Mouse (Mus musculus): Measurements from ENCODE around the gene Haus3. TPM values are rescaled to one million over a fixed set of nuclear protein-coding genes. Genes with fewer than 3 reads are reported as not detected.

Gene Haus3
- polyA plus RNA-seq, 1 experiment from 2014 or later, result 57.0 TPM

DNA sequence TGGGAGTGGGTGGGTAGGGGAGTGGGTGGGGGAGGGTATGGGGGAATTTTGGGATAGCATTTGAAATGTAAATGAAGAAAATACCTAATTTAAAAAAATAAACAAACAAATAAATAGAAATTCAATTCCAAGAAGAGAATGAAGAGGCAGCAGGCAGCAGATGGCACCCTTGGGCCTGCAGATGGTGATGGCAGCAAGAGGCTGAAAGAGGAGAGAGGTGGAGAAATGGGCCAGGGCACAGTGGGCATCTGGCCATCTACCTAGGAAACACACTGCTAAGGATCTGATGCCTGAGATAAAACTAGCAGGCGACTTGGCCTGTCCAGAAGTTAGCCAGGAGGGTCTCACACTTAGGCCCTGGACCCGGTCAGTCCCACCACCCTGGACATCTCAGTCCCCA lies 35.6 kb upstream of the Haus3 start:
- H3K36me3 ChIP-seq (ENCODE audit: control insufficient read depth, insufficient read depth, low read length), result no peaks in the 10 kb centered on the region
- H3K9me3 ChIP-seq (ENCODE audit: control insufficient read depth, low read length), result no peaks in the 10 kb centered on the region
- H3K4me2 ChIP-seq (ENCODE audit: low read depth, severe bottlenecking), result no peak overlapping the region
- H3K27me3 ChIP-seq (ENCODE audit: control insufficient read depth, insufficient read depth, low read length), result no peaks in the 10 kb centered on the region
- 77% methylated on average over 2 of the region's 2 CpGs for WGBS
- no peak overlapping the region for H3K4me3 ChIP-seq (ENCODE audit: low read depth, low read length)
- DNase-seq (ENCODE audit: low spot score), result no peak
- no peak overlapping the region for H3K27ac ChIP-seq (replicated peaks; ENCODE audit: low read depth, low read length)
- H3K9ac ChIP-seq (ENCODE audit: low read length), result no peak overlapping the region
- ATAC-seq (ENCODE audit: insufficient number of reproducible peaks, low FRiP score, low TSS enrichment, low read depth), result no peak
- H3K4me1 ChIP-seq (ENCODE audit: control insufficient read depth, insufficient read depth, low read length), result no peaks in the 10 kb centered on the region

DNA sequence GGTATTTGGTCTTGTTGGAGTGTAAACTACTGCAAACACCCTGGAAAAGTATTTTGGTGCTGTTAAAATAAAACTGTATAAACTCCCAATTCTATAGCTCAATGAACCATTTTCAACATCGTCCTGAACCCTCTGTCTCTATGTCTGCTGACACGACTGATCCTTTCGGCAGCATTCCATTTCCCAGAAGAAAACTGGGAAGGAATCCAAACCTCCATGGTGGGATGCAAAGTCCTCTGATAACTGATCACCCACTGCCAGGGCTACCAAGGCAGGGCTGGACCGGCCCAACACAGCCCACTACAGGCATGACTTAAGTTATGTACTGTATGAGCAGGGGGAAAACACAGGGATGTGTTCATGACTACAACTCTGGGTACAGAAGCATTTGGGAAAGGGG lies 32.7 kb upstream of the Haus3 start:
- Histone ChIP-seq H3K4me2 (ENCODE audit: low read depth, severe bottlenecking) (no peak overlapping the region), H3K9me3 (ENCODE audit: control insufficient read depth, low read length) (no peaks in the 10 kb centered on the region), H3K9ac (ENCODE audit: low read length) (no peak overlapping the region), H3K4me3 (ENCODE audit: low read depth, low read length) (no peak overlapping the region), H3K36me3 (ENCODE audit: control insufficient read depth, insufficient read depth, low read length) (no peaks in the 10 kb centered on the region), H3K4me1 (ENCODE audit: control insufficient read depth, insufficient read depth, low read length) (no peaks in the 10 kb centered on the region), H3K27ac (replicated peaks; ENCODE audit: low read depth, low read length) (no peak overlapping the region), H3K27me3 (ENCODE audit: control insufficient read depth, insufficient read depth, low read length) (no peaks in the 10 kb centered on the region)
- WGBS, result 88% methylated on average over 4 of the region's 4 CpGs
- ATAC-seq (ENCODE audit: insufficient number of reproducible peaks, low FRiP score, low TSS enrichment, low read depth), result no peak
- no peak for DNase-seq (ENCODE audit: low spot score)

- H3K4me2 ChIP-seq (ENCODE audit: low read depth, severe bottlenecking), result no peak overlapping the region
- no peaks in the 10 kb centered on the region for H3K27me3 ChIP-seq (ENCODE audit: control insufficient read depth, insufficient read depth, low read length)
- DNase-seq (ENCODE audit: low spot score), result no peak
- no peaks in the 10 kb centered on the region for H3K4me1 ChIP-seq (ENCODE audit: control insufficient read depth, insufficient read depth, low read length)
- H3K9me3 ChIP-seq (ENCODE audit: control insufficient read depth, low read length), result no peaks in the 10 kb centered on the region
- ATAC-seq (ENCODE audit: insufficient number of reproducible peaks, low FRiP score, low TSS enrichment, low read depth), result no peak
- no peak overlapping the region for H3K27ac ChIP-seq (replicated peaks; ENCODE audit: low read depth, low read length)
- H3K9ac ChIP-seq (ENCODE audit: low read length), result no peak overlapping the region
- H3K36me3 ChIP-seq (ENCODE audit: control insufficient read depth, insufficient read depth, low read length), result no peaks in the 10 kb centered on the region
- no peak overlapping the region for H3K4me3 ChIP-seq (ENCODE audit: low read depth, low read length)
- 73% methylated on average over 2 of the region's 2 CpGs for WGBS
These were observed 32.1 kb upstream of the Haus3 start for GRCm38 (mm10) chr5:34201396-34201795.

- H3K36me3 ChIP-seq (ENCODE audit: control insufficient read depth, insufficient read depth, low read length), result no peaks in the 10 kb centered on the region
- H3K4me3 ChIP-seq (ENCODE audit: low read depth, low read length), result no peak overlapping the region
- DNase-seq (ENCODE audit: low spot score) (no peak), ATAC-seq (ENCODE audit: insufficient number of reproducible peaks, low FRiP score, low TSS enrichment, low read depth) (no peak)
- H3K4me2 ChIP-seq (ENCODE audit: low read depth, severe bottlenecking), result no peak overlapping the region
- H3K4me1 ChIP-seq (ENCODE audit: control insufficient read depth, insufficient read depth, low read length), result no peaks in the 10 kb centered on the region
- H3K27ac ChIP-seq (replicated peaks; ENCODE audit: low read depth, low read length), result no peak overlapping the region
- no peaks in the 10 kb centered on the region for H3K27me3 ChIP-seq (ENCODE audit: control insufficient read depth, insufficient read depth, low read length)
- H3K9ac ChIP-seq (ENCODE audit: low read length), result no peak overlapping the region
- 82% methylated on average over 6 of the region's 6 CpGs for WGBS
- H3K9me3 ChIP-seq (ENCODE audit: control insufficient read depth, low read length), result no peaks in the 10 kb centered on the region
These were observed 29.3 kb upstream of the Haus3 start for GRCm38 (mm10) chr5:34198615-34199014.

GRCm38 (mm10) chr5:34197243-34197642 lies 27.9 kb upstream of the Haus3 start:
- Histone ChIP-seq H3K27ac (replicated peaks; ENCODE audit: low read depth, low read length) (no peak overlapping the region), H3K4me3 (ENCODE audit: low read depth, low read length) (no peak overlapping the region), H3K9me3 (ENCODE audit: control insufficient read depth, low read length) (no peaks in the 10 kb centered on the region), H3K36me3 (ENCODE audit: control insufficient read depth, insufficient read depth, low read length) (no peaks in the 10 kb centered on the region), H3K27me3 (ENCODE audit: control insufficient read depth, insufficient read depth, low read length) (no peaks in the 10 kb centered on the region), H3K4me1 (ENCODE audit: control insufficient read depth, insufficient read depth, low read length) (no peaks in the 10 kb centered on the region), H3K9ac (ENCODE audit: low read length) (no peak overlapping the region), H3K4me2 (ENCODE audit: low read depth, severe bottlenecking) (no peak overlapping the region)
- ATAC-seq (ENCODE audit: insufficient number of reproducible peaks, low FRiP score, low TSS enrichment, low read depth) (no peak), DNase-seq (ENCODE audit: low spot score) (no peak)
- WGBS, result 72% methylated on average over 4 of the region's 4 CpGs

DNA sequence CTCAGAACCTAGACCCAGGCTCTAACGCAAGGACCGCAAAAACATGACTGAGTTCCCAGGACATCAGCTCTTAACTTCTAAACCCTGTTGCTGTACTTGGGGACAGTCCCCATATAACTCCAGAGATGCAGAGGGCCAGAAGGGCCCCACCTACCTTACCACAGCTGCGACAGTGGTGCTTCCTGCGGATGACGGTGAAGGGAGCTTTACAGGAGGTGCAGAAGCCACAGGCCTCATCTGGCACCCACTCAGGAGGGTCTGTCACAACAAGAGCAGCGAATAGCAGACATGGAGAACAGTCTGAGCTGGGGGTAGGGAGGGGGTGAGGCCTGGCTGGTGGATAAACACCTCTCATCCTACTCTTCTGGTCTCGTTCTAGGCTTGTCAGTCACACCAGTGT lies 27.1 kb upstream of the Haus3 start:
- ATAC-seq (ENCODE audit: insufficient number of reproducible peaks, low FRiP score, low TSS enrichment, low read depth) (no peak), DNase-seq (ENCODE audit: low spot score) (no peak)
- Histone ChIP-seq H3K4me1 (ENCODE audit: control insufficient read depth, insufficient read depth, low read length) (no peaks in the 10 kb centered on the region), H3K4me3 (ENCODE audit: low read depth, low read length) (no peak overlapping the region), H3K4me2 (ENCODE audit: low read depth, severe bottlenecking) (no peak overlapping the region), H3K27ac (replicated peaks; ENCODE audit: low read depth, low read length) (no peak overlapping the region), H3K9ac (ENCODE audit: low read length) (no peak overlapping the region), H3K36me3 (ENCODE audit: control insufficient read depth, insufficient read depth, low read length) (no peaks in the 10 kb centered on the region), H3K9me3 (ENCODE audit: control insufficient read depth, low read length) (no peaks in the 10 kb centered on the region), H3K27me3 (ENCODE audit: control insufficient read depth, insufficient read depth, low read length) (no peaks in the 10 kb centered on the region)
- WGBS, result 82% methylated on average over 7 of the region's 7 CpGs

- 96% methylated on average over 12 of the region's 12 CpGs for WGBS
- DNase-seq (ENCODE audit: low spot score) (no peak), ATAC-seq (ENCODE audit: insufficient number of reproducible peaks, low FRiP score, low TSS enrichment, low read depth) (no peak)
- Histone ChIP-seq H3K4me1 (ENCODE audit: control insufficient read depth, insufficient read depth, low read length) (no peaks in the 10 kb centered on the region), H3K27me3 (ENCODE audit: control insufficient read depth, insufficient read depth, low read length) (no peaks in the 10 kb centered on the region), H3K27ac (replicated peaks; ENCODE audit: low read depth, low read length) (no peak overlapping the region), H3K9me3 (ENCODE audit: control insufficient read depth, low read length) (no peaks in the 10 kb centered on the region), H3K9ac (ENCODE audit: low read length) (no peak overlapping the region), H3K4me3 (ENCODE audit: low read depth, low read length) (no peak overlapping the region), H3K4me2 (ENCODE audit: low read depth, severe bottlenecking) (no peak overlapping the region), H3K36me3 (ENCODE audit: control insufficient read depth, insufficient read depth, low read length) (no peaks in the 10 kb centered on the region)
These were observed 26.5 kb upstream of the Haus3 start for GRCm38 (mm10) chr5:34195786-34196185.

GRCm38 (mm10) chr5:34194975-34195662 lies 25.8 kb upstream of the Haus3 start:
- Histone ChIP-seq H3K36me3 (ENCODE audit: control insufficient read depth, insufficient read depth, low read length) (no peaks in the 10 kb centered on the region), H3K4me3 (ENCODE audit: low read depth, low read length) (no peak overlapping the region), H3K4me1 (ENCODE audit: control insufficient read depth, insufficient read depth, low read length) (no peaks in the 10 kb centered on the region), H3K27ac (replicated peaks; ENCODE audit: low read depth, low read length) (no peak overlapping the region), H3K9me3 (ENCODE audit: control insufficient read depth, low read length) (no peaks in the 10 kb centered on the region), H3K4me2 (ENCODE audit: low read depth, severe bottlenecking) (no peak overlapping the region), H3K9ac (ENCODE audit: low read length) (no peak overlapping the region), H3K27me3 (ENCODE audit: control insufficient read depth, insufficient read depth, low read length) (no peaks in the 10 kb centered on the region)
- DNase-seq (ENCODE audit: low spot score) (no peak), ATAC-seq (ENCODE audit: insufficient number of reproducible peaks, low FRiP score, low TSS enrichment, low read depth) (no peak)
- WGBS, result 85% methylated on average over 6 of the region's 6 CpGs

- 53% methylated on average over 1 of the region's 1 CpGs for WGBS
- no peak overlapping the region for H3K4me3 ChIP-seq (ENCODE audit: low read depth, low read length)
- H3K27ac ChIP-seq (replicated peaks; ENCODE audit: low read depth, low read length), result no peak overlapping the region
- H3K27me3 ChIP-seq (ENCODE audit: control insufficient read depth, insufficient read depth, low read length), result no peaks in the 10 kb centered on the region
- no peak for DNase-seq (ENCODE audit: low spot score)
- no peaks in the 10 kb centered on the region for H3K9me3 ChIP-seq (ENCODE audit: control insufficient read depth, low read length)
- no peak overlapping the region for H3K9ac ChIP-seq (ENCODE audit: low read length)
- H3K4me1 ChIP-seq (ENCODE audit: control insufficient read depth, insufficient read depth, low read length), result no peaks in the 10 kb centered on the region
- ATAC-seq (ENCODE audit: insufficient number of reproducible peaks, low FRiP score, low TSS enrichment, low read depth), result no peak
- no peaks in the 10 kb centered on the region for H3K36me3 ChIP-seq (ENCODE audit: control insufficient read depth, insufficient read depth, low read length)
- no peak overlapping the region for H3K4me2 ChIP-seq (ENCODE audit: low read depth, severe bottlenecking)
These were observed 25.1 kb upstream of the Haus3 start for GRCm38 (mm10) chr5:34194426-34194825.
